Mouse (Mus musculus) monocyte, adult 2 months (primary cell): Measurements from ENCODE around the gene Baiap2.

Source experiments
- DNase-seq, 2 experiments: peaks; one replicate each; pipeline ENCODE4 v3.0.0; 2022; ENCODE audit warnings: low spot score in 2 of 2, low read depth in 1 of 2

Gene Baiap2

DNA sequence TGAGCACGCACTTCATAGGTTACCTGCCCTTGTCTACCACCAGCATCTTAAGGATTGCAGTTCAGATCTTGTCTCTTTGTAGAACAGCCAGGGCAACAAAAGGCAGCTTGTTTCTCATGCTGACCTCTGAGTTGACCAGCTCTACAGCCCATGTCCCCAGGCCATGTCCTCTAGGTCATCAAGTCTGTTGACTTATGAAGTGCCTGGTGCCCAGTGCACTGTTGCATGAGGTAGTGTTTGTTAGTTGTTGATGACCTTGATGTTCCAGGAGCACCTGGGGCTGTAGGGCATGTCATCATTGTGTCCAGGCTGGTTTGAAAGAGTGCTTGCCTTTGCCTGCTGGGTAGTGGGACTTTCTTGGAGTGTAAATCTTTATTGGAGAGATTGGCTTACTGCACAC is 4.9 kb downstream of the Baiap2 start:
- no peak for DNase-seq

DNA sequence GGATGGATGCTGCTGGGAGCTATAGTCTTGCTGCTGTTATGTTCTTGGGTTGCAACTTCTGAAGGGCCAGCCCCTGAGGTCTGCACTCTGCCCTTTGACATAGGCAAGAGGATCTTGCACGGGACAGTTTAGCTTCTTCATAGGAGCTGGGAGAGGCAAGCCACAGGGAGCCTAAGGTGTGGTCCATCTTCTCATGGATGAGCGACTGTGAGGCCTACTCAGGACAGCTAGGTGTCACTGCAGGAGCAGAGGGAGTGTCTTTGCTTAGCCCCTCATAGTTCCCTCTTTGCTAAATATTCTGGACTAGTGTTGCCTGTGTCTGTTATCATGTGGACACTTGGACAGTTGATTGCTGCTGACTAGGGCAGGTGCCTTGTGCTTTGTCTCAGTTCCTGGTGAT is 5.3 kb downstream of the Baiap2 start:
- no peak for DNase-seq

DNA sequence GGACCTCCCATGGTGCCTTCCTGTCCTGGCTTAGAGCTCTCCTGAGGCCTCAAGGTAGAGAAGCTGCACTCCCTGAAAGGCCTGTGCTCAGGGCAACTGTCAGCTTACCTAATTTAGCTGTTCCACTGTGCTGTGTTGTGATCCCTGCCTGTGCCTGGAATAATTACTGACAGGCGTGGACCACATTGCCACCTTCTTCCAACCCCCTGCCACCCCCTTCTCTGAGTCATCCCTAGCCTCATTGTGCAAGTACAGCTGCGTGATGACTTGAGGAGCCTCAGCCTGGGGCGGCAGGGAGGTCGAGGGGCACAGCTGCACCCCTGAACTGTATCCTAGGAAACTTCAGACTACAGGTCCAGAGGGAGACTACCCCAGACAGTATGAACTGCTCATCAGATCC is 5.7 kb downstream of the Baiap2 start:
- no peak for DNase-seq

DNA sequence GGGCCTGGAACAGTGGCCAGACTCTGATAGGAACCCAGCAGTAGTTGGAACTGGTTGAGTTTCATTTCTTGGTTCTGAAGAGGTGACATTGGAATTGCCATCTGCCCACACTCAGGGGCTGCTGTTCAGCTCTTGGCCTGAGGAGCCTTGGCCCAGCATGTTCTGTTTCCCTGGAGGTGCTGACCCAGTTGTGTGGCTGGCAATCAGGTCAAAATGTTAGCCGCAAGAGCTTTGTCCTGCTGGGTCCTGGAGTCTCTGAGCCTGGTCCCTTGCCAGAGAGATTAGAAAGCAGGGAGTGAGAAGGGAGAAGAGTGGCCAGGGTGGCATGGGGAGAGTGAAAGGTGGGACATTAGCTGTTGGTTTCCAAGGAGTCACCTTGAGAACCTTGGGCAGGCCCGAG is 6.2 kb downstream of the Baiap2 start:
- no peak for DNase-seq

DNA sequence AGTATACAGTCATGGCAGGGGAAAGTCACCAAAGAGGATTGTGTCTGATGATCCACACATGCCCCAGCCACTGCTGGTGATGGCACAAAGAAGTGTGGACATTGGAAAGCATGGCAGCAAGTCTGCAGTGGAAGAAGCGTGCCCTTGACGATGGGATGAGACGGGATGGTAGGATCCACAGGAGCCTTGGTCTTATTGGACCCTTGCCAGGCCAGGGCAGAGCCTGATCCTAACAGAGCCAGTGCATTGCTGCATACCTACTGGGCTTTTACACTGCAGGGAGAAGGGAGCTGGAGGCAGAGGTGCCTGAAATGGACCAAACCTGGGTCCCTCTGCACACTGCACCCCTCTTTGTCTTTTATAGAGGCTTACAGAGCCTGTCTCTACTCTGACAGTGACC is 8.0 kb downstream of the Baiap2 start:
- DNase-seq = no peak

DNA sequence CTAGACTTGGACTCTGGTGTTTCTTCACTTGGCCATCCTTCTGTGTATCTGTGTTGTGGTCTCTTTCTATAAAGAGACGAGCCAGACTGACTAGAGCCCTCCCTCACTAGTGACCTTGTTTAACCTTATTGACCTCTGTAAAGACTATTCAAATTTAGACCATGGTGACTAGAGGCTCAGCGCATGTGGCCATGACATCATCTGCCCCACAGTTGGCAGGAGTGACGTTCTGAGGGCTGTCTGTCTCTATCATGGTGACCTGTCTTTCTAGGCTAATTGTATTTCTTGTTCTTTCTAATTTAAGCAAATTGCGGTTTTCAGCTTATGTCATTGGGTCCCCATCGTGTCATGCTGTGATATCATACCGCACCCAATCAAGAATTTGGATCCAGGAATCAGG is 8.8 kb downstream of the Baiap2 start:
- DNase-seq = no peak

DNA sequence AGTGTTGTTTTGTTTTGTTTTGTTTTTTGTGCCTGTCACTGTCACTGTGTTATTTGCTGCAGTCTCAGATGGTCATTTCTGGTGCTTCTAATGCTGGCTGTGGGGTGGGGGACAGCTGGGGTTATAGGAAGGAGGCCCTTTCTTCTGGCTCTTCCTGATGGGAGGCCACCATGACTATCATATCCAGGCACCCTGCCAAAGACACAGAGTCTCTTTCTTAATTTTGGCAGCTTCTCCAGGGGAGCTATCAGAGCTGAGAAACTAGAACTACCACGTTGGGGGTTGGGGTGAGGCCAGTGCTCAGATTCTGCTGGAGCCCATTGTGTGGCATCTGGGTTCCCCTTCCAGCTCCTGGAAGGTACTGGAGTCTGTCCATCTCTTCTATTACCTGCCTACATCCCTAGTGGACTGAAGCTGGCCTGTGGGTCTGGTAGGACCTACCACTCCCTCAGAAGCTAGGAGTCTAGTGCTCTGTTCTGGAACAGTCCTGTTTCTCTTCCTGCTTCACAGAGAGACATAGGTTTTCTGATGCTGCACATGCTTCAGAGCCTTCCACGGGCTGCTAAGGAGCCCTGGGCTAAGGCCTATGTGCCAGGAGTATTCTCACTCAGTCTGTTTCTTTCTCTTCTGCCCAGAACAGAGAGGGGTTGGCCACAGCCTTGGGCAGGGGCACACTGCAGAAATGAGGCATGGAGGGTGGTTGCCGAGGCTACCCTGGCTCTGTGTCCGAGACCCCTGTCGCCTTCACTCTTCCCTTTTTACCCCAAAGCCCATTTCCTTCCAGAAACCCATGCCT is 10.1 kb downstream of the Baiap2 start:
- no peak for DNase-seq

DNA sequence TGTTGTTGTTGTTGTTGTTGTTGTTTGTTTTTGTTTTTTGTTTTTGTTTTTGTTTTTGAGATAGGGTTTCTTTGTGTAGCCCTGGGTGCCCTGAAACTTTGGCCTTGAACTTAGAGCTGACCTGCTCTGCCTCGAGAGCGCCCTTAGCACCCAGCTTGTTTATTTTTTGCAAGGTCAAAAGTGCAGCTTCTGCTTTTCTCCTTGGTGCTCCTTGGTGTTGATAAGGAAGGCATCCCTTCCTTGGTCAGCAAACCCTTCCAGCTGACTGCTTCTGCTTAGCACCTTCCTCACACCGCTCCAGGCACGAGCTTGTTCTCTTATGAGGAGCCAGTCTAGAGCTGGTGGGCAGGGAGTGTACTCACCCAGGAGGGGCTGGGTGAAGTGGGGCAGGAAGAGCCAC is 11.7 kb downstream of the Baiap2 start:
- peak; percentile 25 to 26 for DNase-seq

DNA sequence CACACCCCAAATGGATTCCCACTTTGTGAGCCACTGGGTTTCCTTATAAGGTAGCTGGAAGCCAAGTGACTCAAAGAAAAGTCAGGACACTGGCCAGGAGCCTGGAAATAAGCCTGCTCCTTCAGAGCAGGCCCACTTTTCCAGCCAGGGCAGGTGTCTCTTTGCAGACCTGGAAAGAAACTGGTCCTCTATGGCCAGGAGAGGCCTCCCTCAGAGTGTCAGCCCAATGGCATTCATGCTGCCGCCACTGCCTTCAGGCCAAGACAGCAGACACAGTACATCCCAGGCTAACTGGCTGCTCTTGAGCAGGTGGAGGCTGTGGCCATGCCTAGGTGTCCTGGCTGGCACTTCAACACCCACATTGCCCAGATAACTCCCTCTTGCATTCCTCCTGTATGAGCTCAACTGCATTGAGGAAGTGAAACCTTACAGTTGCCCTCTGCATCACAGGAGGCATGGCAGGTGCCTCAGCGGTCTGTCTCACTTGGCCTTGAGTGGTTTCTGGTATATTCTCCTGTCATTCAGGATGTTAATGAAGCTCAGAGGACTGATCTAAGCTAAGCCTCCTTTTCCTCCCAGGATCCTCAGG is 12.3 kb downstream of the Baiap2 start:
- DNase-seq = no peak

DNA sequence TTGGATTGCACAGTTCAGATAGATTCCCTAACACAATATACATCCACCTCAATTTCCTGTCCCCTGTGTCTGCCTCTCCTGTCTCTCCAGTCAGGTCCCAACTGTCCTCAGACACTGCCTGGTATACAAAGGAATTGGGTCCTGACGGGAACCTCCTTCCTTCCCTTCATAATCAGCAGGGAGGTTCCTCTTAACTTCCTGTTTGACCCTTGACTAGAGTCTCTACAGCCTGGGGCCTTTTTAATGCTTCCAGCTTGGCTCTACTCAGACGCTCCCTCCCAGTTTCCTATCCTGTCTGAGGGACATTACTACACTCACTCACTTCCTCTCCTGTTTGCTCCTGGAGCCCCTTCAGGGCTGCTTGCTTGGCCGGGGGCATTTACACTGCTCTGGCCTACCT is 12.9 kb downstream of the Baiap2 start:
- no peak for DNase-seq

DNA sequence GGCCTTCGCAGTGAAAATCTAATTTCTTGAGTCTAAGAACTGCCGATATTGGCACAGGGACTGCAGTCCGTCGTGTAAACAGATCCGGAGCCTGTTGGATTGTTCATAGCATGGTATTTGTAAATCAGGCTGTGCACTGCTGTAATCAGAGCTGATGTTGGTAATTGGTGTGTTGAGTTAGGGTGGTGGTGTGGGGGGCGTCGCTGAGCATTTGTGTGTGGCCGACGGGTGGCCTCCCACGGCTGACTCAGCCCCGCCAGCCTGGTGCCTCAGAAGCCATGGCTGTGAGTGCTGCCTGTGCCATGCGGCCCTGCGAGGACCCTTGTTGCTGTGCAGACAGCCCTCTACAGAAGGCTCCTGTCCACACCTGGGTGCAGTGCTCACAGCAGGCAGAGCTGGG is 14.0 kb downstream of the Baiap2 start:
- DNase-seq = no peak

DNA sequence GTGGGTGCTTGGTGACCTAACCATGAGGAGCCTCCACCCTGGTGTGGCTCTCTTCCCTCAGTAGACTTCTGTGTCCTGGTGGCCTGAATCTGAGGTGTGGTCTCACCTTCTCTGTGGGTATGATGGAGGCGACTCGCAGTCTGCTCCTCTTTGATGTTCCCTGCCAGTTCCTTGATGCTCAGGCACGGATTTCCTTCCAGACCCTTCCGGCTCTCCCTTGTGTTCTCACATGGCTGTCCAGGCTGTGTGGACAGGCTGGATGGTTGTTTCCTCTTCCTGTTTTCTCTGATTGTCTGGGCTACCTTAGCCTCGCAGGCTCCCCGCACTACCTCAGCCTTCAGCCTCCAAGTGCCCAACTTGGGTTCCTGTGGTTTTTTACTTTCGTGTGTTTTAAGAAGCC is 16.3 kb downstream of the Baiap2 start:
- DNase-seq = no peak

DNA sequence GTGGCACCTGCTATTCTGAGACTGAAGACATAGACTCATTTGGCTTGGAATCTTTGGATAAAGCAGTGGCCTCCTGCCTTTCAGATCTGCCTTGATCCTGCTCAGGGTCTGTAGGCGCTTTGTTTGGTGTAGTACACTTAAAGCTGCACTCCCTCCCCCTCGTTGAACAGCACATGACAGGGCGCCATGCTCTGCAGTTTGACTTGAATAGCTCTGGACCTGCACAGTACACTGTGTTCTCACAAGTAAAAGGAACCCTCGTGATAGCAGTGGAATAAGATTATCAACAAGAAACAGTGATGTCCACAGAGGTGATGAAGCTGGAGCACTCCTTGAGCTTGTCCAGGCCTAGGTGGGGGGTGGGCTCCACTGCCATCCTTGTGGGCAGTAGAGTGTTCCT is 17.2 kb downstream of the Baiap2 start:
- no peak for DNase-seq

DNA sequence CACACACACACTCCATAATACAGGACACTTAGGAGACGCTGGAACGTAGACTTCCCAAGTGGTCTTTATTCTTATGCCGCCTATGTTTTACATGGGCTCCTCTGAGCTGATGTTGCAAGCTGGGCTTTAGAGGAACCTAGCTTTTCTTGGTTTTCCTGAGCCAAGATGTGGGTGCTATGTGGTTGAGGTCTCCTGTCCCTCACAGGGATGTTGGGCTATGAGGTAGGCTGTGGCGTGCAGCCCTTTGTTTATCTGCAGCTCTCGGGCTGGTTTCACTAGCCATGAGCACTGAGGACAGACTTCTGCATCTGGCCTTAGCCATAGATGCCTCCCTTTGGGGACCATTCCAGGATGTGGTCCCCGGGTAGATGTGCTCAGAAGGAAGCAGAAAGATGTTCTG is 18.1 kb downstream of the Baiap2 start:
- DNase-seq = no peak

DNA sequence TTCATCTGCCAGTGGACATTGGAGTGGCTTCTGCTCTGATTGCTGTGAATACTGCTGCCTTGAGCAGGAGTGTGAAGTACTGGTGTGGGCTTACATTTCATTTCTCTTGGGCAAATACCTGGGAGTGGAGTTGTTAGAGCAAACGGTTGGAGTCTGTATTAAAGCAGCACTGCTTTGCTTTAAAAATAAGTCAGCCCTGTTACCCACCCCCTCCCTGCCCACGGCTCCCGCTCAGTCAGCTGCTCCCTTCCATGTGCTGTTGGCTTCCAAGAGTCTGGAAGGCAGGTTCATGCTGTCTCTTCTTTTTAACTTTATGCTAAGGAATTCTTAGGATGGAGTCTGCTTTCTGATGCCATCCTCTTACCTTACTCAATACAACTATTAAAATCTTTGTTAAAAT is 18.9 kb downstream of the Baiap2 start:
- DNase-seq = no peak

DNA sequence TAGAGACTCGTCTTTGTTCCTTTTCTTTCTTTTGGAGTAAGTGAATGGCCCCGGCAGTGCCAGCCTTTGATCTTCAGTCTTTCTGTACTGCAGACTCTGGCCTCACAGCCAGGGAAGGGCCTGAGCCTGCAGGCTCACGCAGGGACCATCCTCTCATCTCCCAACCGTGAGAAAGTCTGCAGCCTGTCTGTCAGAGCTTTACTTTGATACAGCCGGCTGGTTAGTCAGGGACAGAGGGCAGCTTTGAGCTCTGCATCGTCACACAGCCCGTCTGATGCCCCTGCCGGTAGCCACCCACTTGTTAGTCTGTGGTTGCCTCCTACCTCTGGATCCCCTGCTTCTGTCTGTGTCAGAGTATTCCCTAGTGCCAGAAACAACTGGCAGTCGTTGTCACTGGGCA is 22.5 kb downstream of the Baiap2 start:
- DNase-seq = no peak

DNA sequence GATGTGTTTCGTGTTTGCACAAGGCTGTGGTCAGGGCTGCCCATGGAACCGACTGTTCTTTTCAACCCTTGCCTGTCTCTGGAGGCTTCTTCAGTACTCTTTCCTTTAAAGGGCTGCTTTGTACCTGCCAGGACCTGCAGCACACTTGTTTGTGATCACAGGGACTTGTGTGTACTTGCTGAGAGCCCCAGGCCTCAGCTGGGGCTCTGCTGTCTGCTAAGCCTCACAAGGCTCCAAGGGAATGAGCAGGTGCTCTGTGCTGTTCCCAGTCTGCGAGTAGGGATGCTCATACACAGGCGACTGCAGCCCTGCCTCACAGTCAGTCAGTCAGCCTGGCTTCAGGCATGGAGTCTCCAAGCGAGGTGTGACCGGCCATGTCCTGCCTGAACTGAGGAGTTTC is 23.7 kb downstream of the Baiap2 start:
- no peak for DNase-seq

DNA sequence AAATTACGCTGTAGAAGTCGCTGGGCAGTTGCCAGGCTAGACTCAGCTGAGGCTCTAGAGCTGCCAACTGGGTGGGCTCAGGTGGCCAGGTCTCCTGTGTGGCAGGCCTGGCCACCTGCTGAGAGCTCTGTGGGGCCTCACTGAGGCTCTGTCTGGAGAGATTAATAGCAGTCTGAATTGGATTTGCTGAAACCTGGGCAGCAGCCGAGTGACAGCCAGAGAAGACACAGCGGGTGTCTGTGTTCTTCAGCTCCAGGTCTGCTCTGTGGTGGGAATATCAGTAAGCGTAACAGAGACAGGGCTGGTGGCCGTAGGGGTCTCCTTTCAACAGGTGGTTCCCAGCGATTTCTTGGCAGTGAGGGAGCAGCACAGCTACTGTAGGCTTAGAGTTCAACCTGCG is 24.8 kb downstream of the Baiap2 start:
- DNase-seq = no peak

DNA sequence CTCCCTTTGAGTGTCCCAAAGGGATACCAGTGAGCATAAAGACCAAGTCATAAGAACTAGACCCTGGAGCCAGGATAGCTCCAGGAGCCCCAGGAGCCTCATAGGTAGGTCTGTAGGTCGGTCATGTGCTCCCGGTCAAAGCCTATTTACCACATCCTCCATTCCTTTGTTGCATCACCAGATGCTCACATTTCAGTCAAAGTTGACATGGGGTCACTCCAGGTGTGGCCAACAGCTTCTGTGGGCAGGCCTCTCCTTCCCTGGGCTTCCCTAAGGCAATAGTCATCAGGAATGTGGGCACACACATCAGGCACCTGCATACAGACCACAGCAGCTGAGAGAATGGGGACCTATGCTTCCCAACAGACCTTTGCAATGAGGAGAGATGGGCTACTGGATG is 25.3 kb downstream of the Baiap2 start:
- DNase-seq = no peak

DNA sequence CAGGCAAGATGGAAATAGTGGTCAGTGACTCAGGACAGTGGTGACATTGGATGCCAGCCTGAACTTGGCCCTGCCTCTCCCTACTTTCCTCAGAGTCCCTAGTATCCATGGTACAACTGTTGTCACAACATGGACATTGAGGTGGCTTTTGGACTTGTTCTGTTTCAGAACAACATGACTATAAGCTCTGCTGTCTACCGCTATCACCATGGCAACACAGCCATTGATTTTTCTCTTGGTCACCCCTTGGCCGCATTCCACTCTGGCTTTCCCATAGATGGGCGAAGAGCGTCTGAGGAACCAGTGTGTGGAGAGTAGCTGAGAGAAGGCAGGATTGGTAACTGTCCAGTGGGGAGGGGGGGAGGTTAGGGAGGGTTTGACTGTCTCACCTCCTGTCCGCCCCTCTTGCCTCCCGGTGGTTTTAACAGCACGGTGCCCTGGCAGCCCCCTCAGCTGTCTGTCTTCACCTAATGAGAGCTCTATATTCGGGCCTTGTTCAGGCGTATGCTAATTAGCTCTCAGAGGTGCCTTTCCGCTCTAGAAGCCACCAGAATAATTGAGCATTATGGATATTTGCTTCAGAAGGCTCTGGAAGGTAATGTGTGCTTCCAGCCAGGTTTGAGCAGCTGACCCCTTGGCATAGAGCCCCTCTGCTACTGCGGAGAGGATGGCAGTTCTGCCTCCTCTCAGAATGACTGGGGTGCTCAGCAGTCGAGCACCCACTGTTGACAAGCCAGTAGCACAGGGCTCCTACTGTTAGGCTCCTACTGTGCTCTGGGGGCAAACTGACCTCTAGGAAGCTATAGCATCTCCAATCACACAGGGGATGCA is 27.7 kb downstream of the Baiap2 start:
- no peak for DNase-seq

DNA sequence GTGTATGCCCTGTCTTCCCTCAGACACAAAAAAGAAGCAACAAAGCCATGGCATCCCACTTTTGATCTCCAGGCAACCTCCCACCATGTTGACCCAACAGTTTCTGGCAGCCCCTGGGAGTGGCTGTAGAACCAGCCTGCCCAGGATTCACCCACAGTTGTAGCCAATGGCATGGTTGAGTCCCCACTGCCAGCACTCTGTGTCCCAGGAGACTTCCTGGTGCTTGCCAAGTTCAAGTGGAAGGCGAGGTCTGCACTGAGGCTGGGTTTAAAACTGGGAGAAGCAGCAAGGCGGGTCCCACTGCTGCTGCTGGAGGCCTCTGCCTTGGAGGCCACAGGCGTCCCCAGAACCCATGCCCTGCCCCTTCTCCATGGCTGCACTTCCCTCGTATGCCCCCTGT is 31.2 kb downstream of the Baiap2 start:
- no peak for DNase-seq

DNA sequence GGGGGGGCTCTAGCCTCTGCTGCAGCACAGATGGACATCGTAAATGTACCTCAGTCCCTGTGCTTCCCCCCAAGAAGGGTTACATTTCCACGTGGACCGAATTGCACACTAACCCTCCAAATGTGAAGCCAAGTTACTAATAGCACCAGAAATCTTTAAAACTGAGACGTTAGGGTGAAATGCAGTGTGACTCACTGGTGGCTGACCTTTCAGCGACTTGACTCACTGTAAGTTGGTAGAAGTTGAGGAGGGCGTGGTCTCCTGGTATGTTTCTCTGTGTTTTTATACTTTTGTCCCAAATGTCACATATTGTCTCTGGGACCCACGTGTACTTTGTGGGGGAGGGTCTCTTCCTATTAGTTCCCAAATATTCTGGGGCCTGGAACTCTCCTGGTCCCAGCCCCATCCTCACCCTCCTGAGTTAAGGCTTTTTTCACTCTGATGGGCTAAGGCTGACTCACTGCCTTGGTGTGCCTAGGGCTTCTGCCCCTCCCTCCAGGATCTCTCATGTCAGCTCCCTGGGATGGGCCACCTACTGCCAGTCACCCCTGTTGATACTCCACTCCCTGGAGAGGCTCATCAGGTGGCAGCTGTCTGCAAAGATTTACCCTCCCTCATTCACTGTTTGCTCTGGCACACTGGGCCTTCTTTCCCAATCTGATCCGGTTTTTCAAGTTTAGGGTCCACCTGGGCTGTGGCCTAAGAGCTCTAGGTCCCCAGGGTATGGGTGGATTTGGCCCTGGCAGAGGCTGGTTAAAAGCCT is 33.4 kb downstream of the Baiap2 start:
- no peak for DNase-seq
